Mouse (Mus musculus) adrenal gland, postnatal 4 days (tissue): ENCODE measurements around the gene Marf1. TPM values are rescaled to one million over a fixed set of nuclear protein-coding genes. Genes with fewer than 3 reads are reported as not detected.

Experiments
- DNase-seq, 2 experiments: peaks; one replicate each; pipeline ENCODE4 v3.0.0; 2021 to 2022; ENCODE audit warnings: low spot score in 2 of 2, mixed read lengths in 2 of 2
- total RNA-seq, 2 experiments: library from RNA; stranded (reverse); gene quantifications; 2 replicates each; pipeline ENCODE4 v1.2.3; 2021

Marf1 gene
- total RNA-seq, 2 experiments from 2014 or later = 87.0 to 90.7 TPM

DNA sequence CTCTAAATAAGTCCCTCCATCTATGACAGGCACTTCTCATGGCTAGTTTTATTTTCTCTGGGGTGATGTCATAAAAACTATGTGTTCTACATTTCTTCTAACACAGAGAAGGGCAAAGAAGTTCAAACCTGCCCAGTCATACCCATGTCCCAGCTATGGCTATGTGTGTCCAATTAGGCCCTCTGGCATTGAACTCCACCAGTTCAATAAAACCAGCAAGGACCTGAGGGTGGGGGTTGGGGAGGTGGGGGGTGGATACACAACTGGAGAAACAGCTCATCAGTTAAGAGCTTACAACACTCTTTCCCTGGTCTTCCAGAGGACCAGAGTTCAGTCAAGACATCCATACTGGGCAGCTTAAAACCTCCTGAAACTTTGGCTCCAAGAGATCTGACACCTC lies 24.0 kb downstream of the Marf1 start:
- no peak for DNase-seq

- DNase-seq = no peak
These were observed 25.1 kb downstream of the Marf1 start for GRCm38 (mm10) chr16:14137976-14138561.

DNA sequence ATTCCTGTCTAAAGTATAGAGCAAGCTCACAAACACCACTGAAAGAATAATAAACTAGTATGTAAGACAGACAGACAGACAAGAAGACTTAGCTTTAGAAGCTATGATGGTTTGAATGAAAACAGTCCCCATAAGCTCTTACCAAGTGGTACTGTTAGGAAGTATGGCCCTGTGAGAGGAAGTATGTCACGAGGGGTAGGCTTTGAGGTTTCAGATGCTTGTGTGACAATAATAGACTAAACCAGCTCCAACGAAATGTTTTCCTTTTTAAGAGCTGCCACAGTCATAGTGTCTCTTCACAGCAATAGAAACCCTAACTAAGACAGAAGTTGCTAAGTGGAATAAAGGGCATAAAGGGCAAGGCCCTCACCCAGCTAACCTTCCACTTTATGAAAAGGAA lies 28.1 kb downstream of the Marf1 start:
- no peak for DNase-seq

DNA sequence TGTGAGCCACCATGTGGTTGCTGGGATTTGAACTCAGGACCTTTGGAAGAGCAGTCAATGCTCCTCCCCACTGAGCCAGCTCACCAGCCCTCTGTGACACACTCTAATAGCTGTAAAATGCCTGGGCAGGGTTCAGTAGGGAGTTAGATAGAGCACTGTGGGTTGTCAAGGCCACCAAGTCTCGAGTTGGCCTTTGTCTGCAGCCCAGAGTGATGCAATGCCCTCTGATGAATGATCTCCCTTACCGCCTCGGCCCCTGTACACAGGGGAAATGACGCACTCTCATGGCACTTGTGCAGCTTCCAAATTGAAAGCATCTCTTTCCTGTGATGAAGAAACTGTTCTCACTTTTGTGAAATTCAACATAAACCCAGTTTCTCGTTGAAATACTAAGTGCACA lies 31.3 kb downstream of the Marf1 start:
- peak in 1 of 2 experiments; percentile 48 for DNase-seq

DNA sequence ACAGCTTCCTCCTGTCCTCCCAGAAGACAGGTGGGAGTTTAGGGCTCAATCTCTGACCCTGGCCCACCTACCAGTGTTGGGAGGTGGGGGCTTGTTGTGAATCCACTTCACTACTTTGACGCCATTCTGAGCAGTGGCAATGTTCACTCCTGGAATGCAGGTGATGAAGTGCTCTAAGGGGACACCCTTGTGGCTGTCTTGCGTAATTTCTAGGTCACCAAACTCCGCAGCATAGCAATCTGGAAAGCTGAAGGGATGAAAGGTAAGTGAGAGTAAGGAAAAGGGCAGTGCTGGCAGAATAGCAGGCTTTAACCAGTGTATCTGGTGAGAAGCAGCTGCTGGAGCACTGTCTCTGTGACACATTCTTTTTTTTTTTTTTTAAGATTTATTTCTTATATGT lies 31.8 kb downstream of the Marf1 start:
- no peak for DNase-seq

- no peak for DNase-seq
These were observed 32.4 kb downstream of the Marf1 start for GRCm38 (mm10) chr16:14130796-14131195.

GRCm38 (mm10) chr16:14128977-14129376 lies 34.2 kb downstream of the Marf1 start:
- no peak for DNase-seq

GRCm38 (mm10) chr16:14125253-14125652 lies 37.9 kb downstream of the Marf1 start:
- no peak for DNase-seq

DNA sequence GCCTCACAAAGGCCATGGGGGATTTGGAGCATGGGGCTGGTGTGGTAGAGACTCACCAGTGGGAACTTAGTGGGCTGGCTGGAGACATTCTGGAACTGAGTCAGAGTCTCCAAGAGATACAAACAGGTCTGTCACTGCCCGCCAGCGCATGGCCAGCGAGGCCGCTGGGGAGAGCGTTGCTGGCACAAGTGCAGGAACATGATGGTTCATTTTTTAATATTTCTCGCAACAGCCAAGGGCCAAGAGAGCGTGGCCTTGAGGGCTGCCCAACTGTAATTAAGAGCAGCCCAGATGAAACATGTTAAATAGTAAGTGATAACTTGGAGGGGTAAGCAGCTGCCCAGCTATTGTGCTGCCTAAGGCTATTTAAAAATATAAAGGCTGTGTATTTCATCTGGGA lies 38.4 kb downstream of the Marf1 start:
- peak in 1 of 2 experiments; percentile 33 for DNase-seq

DNA sequence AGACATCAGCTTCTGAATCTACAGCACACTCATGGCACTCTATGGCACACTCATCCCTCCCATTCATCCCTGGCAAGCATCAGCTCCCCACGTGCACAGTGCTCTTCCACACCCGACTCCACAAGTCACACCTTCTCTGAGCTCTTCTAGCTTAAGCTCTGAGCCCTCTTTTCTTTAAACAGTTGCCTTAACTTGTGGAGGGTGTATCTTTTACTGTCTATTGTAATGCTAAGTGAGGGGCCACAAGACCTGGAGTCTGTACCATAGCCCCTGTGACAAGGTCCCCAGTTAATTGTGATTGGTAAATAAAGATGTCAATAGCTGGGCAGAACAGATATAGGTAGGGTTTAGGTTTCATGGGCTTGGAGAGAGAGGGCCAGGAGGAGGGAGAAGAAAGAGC lies 39.2 kb downstream of the Marf1 start:
- DNase-seq = no peak

DNA sequence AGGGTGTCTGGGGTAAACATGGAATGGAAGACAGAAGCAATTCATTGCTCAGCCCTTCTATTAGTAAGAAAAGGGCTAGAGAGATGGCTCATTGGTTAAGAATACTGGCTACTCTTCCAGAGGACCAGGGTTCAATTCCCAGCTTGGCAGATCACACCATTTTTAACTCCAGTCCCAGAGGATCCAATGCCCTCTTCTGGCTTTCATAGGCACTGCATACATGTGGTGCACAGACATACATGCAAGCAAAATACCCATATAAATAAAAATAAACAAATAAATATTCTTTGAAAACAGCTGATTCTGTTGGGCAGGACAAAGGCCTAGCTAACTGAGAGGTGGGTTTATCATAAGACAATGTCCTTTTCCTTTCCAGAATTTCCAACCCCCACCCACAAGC lies 40.6 kb downstream of the Marf1 start:
- DNase-seq = no peak

- no peak for DNase-seq
These were observed 41.6 kb downstream of the Marf1 start for GRCm38 (mm10) chr16:14121563-14121962.

DNA sequence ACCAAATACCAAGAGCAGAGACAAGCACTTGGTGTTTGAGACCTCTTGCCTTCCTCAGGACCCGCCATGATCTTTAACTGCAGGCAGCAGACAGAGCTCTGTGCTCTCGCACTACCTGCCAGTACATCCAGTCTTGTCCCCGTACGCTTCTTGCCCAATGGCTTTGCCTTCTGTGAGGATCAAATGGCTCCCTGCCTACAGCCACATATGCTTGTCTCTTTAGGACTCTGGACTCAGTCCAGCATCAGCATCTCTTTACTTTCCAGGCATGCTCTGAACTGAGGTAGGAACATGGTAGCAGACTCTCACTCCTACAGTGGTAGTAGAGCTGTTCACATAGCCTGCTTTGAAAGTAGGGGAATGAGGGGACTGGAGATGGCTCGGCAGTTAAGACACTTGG lies 42.2 kb downstream of the Marf1 start:
- no peak for DNase-seq

- DNase-seq = no peak
These were observed 45.9 kb downstream of the Marf1 start for GRCm38 (mm10) chr16:14117299-14117698.

DNA sequence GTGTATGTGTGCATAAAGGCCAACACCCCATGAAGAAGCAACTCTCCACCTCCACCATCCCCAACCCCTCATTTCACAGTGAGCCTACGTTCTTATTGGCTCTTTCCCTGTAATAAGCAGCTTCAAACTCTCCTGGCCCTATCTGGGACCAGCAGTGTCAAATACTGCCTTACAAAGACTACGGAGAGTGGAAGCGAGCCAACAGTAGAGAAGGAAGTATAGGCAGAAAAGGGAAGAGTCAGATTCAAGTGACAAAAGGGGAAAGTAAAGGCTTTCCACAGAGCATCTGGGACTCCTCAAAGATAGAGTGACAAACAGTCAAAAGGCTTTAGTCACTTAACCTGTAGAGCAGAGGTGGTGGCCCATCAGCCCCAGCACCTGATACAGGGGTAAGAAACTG lies 50.4 kb downstream of the Marf1 start:
- DNase-seq = no peak

- no peak for DNase-seq
These were observed 51.0 kb downstream of the Marf1 start for GRCm38 (mm10) chr16:14112133-14112532.

DNA sequence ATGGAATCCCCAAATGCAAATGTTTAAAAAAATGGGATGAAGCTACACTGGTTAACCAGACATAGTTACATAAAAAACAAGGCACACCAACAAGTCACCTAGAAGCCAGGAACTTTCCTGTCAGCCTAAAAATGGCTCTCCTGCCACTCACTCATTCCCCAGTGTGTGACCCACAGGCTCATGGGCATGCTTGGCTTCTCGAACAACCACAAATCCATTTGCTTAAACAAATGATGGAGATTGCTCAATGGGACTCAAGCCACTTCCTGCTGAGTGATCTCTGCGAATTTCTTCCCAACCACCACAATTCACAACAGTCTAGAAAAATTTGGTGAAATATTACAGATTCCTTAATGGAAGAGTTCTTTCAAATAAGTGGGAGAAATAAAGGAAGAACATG lies 52.2 kb downstream of the Marf1 start:
- DNase-seq = no peak

- no peak for DNase-seq
These were observed 53.4 kb downstream of the Marf1 start for GRCm38 (mm10) chr16:14109651-14110230.

DNA sequence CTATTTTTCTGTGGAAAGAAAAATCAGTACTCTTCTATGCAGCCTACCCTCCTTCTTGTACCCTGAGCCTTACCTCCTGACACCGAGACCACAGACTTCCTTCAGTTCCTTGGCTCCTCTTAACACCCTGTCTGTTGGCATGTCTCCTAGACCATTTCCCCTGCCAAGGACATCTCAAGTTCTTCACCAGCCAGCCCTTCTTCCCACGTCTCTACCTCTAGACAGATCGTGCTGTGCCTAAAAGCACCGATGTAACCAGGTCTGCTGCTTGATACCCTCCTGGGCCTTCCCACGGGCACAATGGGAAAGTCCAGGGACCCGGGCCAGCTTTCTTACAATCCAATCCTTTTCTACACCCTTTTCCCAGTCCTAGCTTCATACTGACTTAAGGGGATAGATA lies 57.3 kb downstream of the Marf1 start:
- DNase-seq = no peak

- DNase-seq = no peak
These were observed 71.4 kb downstream of the Marf1 start for GRCm38 (mm10) chr16:14091771-14092170.

- no peak for DNase-seq
These were observed 73.9 kb downstream of the Marf1 start for GRCm38 (mm10) chr16:14089296-14089695.

GRCm38 (mm10) chr16:14088249-14088648 lies 74.9 kb downstream of the Marf1 start:
- DNase-seq = no peak

DNA sequence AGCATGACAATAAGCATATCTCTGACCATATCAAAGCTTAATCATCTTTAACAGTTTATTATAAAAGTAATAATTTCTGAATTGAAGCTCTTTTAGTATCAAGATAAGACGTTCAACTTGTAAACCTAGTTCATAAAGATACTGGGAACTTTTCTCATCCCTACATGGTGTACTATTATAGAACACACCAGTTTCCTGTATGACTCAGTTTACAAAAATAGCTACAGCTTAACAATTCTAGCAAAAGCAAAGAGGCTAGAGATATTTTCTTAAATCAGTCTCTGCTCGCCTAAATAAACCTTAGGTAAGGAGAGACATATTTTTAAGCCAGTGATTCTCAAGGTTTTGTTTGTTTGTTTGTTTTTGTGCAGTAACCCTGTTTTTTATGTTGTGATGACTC lies 80.2 kb downstream of the Marf1 start:
- no peak for DNase-seq
